Mouse (Mus musculus) forebrain, embryonic 13.5 days (tissue): ENCODE results near the gene Ssr2. TPM values are rescaled to one million over a fixed set of nuclear protein-coding genes. Genes with fewer than 3 reads are reported as not detected.
"Not testable (repeated sequence)": the region's sequence is repeated elsewhere in the genome, so short reads cannot be mapped to it uniquely, and the experiment has no call there.

Experiments used
- ATAC-seq: fragments of 200-750 bp; cut with Nextera tagmentation; 2 replicates; pipeline ENCODE4 v1.8.0; 2017
- H3K27ac ChIP-seq: fragments of 300-500 bp; sonication (generic); 2 replicates; pipeline ENCODE4 v1.5.1; 2015; ENCODE audit warnings: inconsistent platforms, mild to moderate bottlenecking, moderate library complexity
- H3K27me3 ChIP-seq: fragments of 300-500 bp; sonication (generic); 2 replicates; pipeline ENCODE4 v1.6.1; 2015; ENCODE audit warnings: mild to moderate bottlenecking, inconsistent platforms
- H3K36me3 ChIP-seq: fragments of 300-500 bp; sonication (generic); 2 replicates; pipeline ENCODE4 v1.6.1; 2015; ENCODE audit warnings: mild to moderate bottlenecking, inconsistent platforms; ENCODE audit not compliant: poor library complexity, severe bottlenecking
- H3K4me1 ChIP-seq: fragments of 300-500 bp; sonication (generic); 2 replicates; pipeline ENCODE4 v1.6.1; 2015; ENCODE audit warnings: inconsistent platforms
- H3K4me2 ChIP-seq: fragments of 300-500 bp; sonication (generic); 2 replicates; pipeline ENCODE4 v1.6.1; 2015; ENCODE audit warnings: inconsistent platforms, mild to moderate bottlenecking, moderate library complexity
- H3K4me3 ChIP-seq: fragments of 300-500 bp; sonication (generic); 2 replicates; pipeline ENCODE4 v1.5.1; 2015; ENCODE audit warnings: mild to moderate bottlenecking, inconsistent platforms
- H3K9ac ChIP-seq: fragments of 300-500 bp; sonication (generic); 2 replicates; pipeline ENCODE4 v1.6.1; 2015; ENCODE audit warnings: mild to moderate bottlenecking, inconsistent platforms
- H3K9me3 ChIP-seq: fragments of 300-500 bp; sonication (generic); replicated peaks from 2 replicates; pipeline ENCODE4 v1.6.1; 2016; ENCODE audit warnings: inconsistent platforms
- WGBS: fragments of 180-500 bp; shearing (Covaris S2); methylation state at CpG from one replicate; pipeline ENCODE4 v1.1.7; 2015; 5-methylcytosine and 5-hydroxymethylcytosine counted together
- polyA plus RNA-seq: library from polyadenylated mRNA; unstranded; fragments of >200 nt; fragmentation: Nextera tagmentation; extraction: Ambion mirVana; gene quantifications from 2 replicates; pipeline ENCODE4 v1.2.1, GENCODE M21; 2015

Ssr2 gene
- polyA plus RNA-seq, 1 experiment from 2014 or later: 139 TPM

DNA sequence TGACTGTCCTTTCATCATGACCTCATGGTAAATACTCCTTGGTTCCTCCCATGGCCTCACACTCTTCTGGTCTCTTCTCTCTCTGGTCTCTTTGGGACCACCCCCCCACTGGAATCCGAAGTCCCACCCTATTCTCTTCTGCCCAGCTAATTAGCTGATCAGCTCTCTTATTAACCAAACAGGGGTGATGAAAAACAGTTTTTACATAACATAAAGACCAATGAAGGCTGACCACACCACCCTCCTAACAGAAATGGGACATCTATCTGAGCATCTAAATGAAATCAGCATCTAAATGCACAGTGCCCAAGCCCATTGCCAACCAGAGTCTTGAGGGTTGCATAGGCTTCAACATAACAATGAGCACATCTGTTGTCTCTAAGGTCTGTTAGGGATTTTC is 3.8 kb upstream of the Ssr2 start:
- Histone ChIP-seq H3K4me3 (no peak overlapping the region), H3K4me2 (no peak overlapping the region), H3K4me1 (no peaks in the 10 kb centered on the region), H3K27me3 (no peaks in the 10 kb centered on the region), H3K9ac (no peak overlapping the region), H3K27ac (no peak overlapping the region), H3K36me3 (peaks cover 38% of the 10 kb centered on the region), H3K9me3 (no peaks in the 10 kb centered on the region)
- ATAC-seq: no peak
- 81% methylated on average over 1 of the region's 1 CpGs for WGBS

DNA sequence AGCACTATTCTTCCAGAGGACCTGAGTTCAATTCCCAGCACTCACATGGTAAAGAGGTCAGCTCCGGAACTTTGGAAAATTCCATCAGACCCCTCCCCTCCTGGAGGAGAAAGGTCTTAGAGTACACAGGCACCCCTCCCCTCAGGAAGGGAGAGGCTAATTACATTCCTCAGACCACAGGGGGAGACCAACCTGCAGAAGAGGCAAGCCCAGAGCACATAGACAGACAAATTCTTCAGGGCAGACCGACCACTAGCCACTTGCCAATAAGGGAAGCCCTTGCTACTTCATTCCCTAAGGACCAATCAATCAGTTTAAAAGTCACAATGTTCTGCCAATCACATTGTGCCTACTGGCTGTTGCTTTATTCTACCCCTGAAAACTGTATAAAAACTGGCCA is 2.8 kb upstream of the Ssr2 start:
- H3K27me3 ChIP-seq: no peaks in the 10 kb centered on the region
- no peaks in the 10 kb centered on the region for H3K9me3 ChIP-seq
- peaks cover 28% of the 10 kb centered on the region for H3K36me3 ChIP-seq
- H3K4me1 ChIP-seq: no peaks in the 10 kb centered on the region
- ATAC-seq: no peak
- no peak overlapping the region for H3K9ac ChIP-seq
- H3K4me2 ChIP-seq: no peak overlapping the region
- no peak overlapping the region for H3K4me3 ChIP-seq
- WGBS: 83% methylated on average over 2 of the region's 2 CpGs
- no peak overlapping the region for H3K27ac ChIP-seq

DNA sequence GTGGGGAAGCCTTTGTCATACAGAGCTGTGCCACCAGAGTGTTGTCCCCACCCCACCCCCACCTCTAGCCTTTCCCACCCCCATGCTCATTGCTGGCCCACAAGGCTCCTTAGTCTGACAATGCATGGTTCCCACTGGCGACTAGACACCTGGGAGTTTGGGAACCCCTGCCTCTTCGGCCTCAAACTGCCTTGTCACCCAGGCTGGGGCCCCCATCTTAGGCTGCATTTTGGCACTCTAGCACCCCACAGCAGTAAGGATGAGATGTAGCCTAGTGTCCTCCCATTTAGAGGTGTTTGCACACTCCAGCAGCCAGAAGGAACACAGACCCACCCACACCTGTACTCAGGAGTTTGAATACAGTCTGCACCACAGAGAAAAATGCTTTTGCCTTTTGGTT is 1.9 kb upstream of the Ssr2 start:
- Histone ChIP-seq H3K9ac (no peak overlapping the region), H3K4me2 (no peak overlapping the region), H3K4me3 (no peak overlapping the region), H3K27me3 (no peaks in the 10 kb centered on the region), H3K36me3 (peaks cover 19% of the 10 kb centered on the region), H3K9me3 (no peaks in the 10 kb centered on the region), H3K4me1 (no peaks in the 10 kb centered on the region), H3K27ac (no peak overlapping the region)
- ATAC-seq: no peak
- 77% methylated on average over 2 of the region's 2 CpGs for WGBS

DNA sequence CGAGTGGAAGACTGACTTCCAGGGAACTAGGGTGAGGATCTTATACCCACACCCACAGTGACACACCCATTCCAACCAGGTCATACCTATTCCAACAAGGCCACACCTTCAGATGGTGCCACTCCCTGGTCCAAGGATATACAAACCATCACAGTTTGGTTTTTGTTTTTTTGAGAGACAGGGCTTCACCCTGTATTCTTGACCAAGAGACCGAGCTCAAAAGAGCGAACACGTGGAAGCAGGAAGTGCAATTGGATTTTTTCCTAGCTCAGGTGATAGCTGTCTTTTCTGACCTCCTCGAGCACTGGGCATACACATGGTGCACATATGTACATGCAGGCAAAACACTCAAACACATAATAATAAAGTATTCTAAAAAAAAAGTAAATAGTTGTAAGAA is 2.2 kb downstream of the Ssr2 start:
- peaks cover 13% of the 10 kb centered on the region for H3K4me1 ChIP-seq
- not testable (repeated sequence) for H3K4me3 ChIP-seq, H3K27me3 ChIP-seq, H3K9ac ChIP-seq, H3K4me2 ChIP-seq, H3K9me3 ChIP-seq, H3K27ac ChIP-seq, ATAC-seq
- H3K36me3 ChIP-seq: peaks cover 22% of the 10 kb centered on the region
- 86% methylated on average over 5 of the region's 5 CpGs for WGBS

DNA sequence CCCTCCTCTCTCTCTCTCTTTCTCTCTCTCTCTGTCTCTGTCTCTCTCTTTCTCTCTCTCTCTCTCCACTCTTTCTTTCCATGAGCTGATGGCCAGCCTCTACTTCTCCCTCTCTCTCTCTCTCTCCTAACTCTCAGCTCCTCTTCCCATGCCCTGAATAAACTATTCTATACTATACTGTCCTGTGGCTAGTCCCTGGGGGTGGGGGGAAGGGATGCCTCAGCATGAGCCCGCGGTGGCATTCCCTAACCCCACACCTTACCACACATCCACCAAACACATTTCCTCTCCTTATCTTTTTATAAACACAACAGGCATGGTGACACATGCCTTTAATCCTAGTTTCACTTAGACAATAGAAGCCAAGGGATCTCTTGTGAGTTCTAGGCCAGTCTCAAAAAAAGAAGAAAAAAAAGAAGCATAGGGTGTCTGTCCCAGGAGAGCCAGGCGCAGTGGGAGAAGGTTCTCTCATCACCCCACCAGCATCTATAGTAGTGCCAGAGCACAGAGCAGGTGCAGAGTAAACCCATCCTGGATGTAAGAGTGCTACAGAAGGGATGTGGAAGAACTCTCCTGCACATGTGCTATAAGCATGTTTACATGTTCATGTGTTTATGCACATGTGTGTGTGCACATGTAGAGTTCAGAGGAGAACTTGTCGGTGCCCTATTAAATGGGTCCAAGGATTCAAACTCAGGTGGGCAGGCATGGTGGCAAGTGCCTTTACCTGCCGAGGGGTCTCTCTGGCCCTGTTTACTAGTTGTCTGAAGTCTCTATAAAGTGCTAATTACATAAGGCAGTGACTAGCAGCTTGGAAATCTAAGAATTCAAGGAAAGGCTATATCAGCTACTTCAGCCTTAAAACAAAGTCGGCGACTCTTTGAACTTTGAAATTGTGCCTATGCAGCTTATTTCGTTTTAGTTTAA is 3.1 kb downstream of the Ssr2 start:
- 56% methylated on average over 8 of the region's 8 CpGs for WGBS
- H3K9ac ChIP-seq: peak overlapping the region; percentile 93
- ATAC-seq: peak; percentile 28; the same call in 1 of the 2 replicates

DNA sequence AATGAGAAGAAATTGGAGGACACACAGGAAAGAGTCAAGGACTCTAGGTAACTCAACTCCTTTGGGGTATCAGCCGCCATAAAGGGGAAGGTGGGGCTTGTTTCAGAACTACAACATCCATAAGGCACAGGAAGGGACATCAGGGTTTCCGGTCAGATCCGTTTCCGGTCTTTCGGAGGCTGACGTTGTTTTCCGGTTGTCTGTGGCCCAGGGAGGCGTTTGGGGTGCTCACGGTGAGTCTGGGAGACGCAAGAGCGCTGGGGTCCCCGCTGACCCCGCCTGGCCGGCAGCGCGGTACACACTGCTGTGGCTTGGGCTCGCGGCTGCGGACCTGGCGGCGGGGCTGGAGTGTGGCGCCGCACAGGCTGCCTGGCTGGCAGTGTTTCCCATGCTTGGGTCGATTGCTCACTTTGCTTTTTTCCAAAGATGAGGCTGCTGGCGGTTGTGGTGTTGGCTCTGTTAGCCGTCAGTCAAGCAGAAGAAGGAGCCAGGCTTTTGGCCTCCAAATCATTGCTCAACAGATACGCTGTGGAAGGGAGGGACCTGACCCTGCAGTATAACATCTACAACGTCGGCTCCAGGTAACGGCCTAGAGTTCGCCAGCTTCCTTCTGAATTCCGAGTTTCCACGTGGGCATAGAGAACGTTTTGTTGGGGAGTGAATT is 3.9 kb downstream of the Ssr2 start:
- Histone ChIP-seq H3K9me3 (no peaks in the 10 kb centered on the region), H3K4me3 (peak overlapping the region; percentile 98), H3K36me3 (peaks cover 39% of the 10 kb centered on the region), H3K4me1 (peaks cover 13% of the 10 kb centered on the region), H3K4me2 (peak overlapping the region; percentile 95), H3K9ac (peak overlapping the region; percentile 93), H3K27me3 (no peaks in the 10 kb centered on the region), H3K27ac (peak overlapping the region; percentile 66)
- WGBS: under 1% methylated on average over 34 of the region's 34 CpGs
- ATAC-seq: peak; percentile 92

More for the DNA sequence above, 3.1 kb downstream of the Ssr2 start:
- H3K36me3 ChIP-seq: peaks cover 31% of the 10 kb centered on the region
- no peaks in the 10 kb centered on the region for H3K27me3 ChIP-seq
- no peak overlapping the region for H3K27ac ChIP-seq
- H3K9me3 ChIP-seq: no peaks in the 10 kb centered on the region
- peaks cover 13% of the 10 kb centered on the region for H3K4me1 ChIP-seq
- peak overlapping the region; percentile 98 for H3K4me3 ChIP-seq
- H3K4me2 ChIP-seq: peak overlapping the region; percentile 95

DNA sequence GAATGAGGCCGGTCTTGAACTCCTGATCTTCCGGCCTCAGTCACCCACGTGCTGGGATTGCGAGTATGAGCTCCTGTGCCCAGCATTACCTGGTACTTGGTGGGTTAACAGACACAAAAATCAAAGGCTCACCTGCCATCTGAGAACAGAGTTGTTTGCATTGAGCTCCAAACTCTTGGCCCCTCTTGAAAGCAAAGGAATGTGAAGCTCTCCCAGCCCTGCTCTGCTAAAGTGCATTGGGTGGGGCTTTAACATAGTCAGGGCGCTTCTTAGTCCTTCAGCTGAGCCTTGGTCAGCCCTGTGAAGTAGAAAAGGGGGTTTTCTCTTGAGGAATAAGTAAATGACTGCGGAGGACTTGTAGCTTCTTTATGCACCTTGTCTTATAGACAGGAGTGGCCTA is 10.1 kb downstream of the Ssr2 start:
- no peak overlapping the region for H3K9ac ChIP-seq
- H3K27ac ChIP-seq: no peak overlapping the region
- H3K27me3 ChIP-seq: no peaks in the 10 kb centered on the region
- no peak overlapping the region for H3K4me3 ChIP-seq
- H3K9me3 ChIP-seq: no peaks in the 10 kb centered on the region
- ATAC-seq: no peak
- 96% methylated on average over 6 of the region's 6 CpGs for WGBS
- H3K4me2 ChIP-seq: no peak overlapping the region
- H3K4me1 ChIP-seq: peaks cover 4% of the 10 kb centered on the region
- H3K36me3 ChIP-seq: peaks cover 77% of the 10 kb centered on the region

DNA sequence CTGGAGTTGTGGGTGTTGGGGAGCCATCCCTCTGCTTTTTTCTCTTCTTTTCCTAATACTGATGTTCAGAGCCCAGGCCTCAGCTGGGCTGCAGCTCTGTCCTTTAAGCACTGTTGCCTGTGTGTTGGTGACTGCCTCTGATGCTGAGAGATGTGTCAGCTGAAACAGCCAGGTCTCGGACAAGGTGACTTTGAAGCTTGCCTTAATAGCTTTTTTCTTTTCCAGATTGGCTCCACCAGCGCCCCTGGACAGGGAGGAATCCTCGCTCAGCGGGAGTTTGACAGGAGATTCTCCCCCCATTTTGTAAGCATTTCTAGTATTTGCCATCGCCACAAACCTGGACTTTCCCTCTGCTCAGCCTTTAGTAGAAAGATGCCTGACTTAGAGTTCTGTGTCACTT is 11.0 kb downstream of the Ssr2 start:
- H3K27ac ChIP-seq: no peak overlapping the region
- no peak overlapping the region for H3K9ac ChIP-seq
- 92% methylated on average over 5 of the region's 5 CpGs for WGBS
- H3K4me3 ChIP-seq: no peak overlapping the region
- 0 out of 2 replicates have a peak, but pooled peaks cover 1% of the 10 kb centered on the region for H3K4me1 ChIP-seq
- no peaks in the 10 kb centered on the region for H3K9me3 ChIP-seq
- no peaks in the 10 kb centered on the region for H3K27me3 ChIP-seq
- H3K36me3 ChIP-seq: peaks cover 69% of the 10 kb centered on the region
- no peak for ATAC-seq
- H3K4me2 ChIP-seq: no peak overlapping the region

DNA sequence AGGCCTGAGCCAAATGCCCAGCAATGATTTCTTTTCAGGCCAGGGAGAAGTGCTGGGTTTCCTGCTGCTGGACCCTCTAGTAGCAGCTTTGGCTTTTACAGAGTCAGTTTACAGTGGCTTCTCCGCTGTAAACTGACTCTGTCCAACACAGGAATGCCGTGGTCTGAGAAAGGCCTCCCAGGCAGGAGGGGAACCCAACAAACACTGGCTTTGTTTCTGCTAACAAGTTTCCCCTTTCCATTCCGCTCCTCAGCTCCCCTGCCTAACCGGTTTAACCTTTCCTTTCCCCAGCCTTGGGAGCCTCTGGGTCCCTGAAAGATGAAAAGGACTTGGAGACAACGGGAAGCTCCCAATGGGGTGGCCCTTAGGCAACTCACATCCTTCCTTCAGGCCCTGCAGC is 14.6 kb downstream of the Ssr2 start:
- peaks cover 39% of the 10 kb centered on the region for H3K36me3 ChIP-seq
- no peak overlapping the region for H3K4me3 ChIP-seq
- H3K9ac ChIP-seq: no peak overlapping the region
- H3K4me2 ChIP-seq: no peak overlapping the region
- no peak for ATAC-seq
- H3K9me3 ChIP-seq: no peaks in the 10 kb centered on the region
- 21% methylated on average over 5 of the region's 5 CpGs for WGBS
- 0 out of 2 replicates have a peak, but pooled peaks cover 8% of the 10 kb centered on the region for H3K4me1 ChIP-seq
- H3K27me3 ChIP-seq: no peaks in the 10 kb centered on the region
- H3K27ac ChIP-seq: no peak overlapping the region; the same call in 1 of the 2 replicates

DNA sequence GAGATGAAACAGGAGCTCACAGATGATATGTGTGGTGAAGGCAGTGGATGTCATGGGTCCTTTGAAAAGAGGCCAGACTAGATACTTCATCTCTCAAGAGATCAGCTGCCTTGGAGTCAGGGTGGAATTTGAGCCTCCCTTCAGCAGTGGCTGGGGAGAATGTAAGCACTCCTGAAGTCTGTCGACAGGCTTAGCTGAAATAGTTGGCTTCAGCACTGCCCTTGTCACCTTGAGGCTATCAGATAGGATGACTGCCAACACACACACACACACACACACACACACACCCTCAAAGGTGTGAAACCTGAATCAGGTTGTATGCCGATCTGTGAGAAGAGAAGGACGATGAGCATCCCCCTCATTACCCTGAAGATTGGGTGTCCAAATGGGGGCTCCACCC is 15.4 kb downstream of the Ssr2 start:
- WGBS: 51% methylated on average over 3 of the region's 3 CpGs
- no peak for ATAC-seq
- no peaks in the 10 kb centered on the region for H3K27me3 ChIP-seq
- no peak overlapping the region for H3K4me2 ChIP-seq
- no peak overlapping the region for H3K9ac ChIP-seq
- no peak overlapping the region for H3K4me3 ChIP-seq
- no peaks in the 10 kb centered on the region for H3K9me3 ChIP-seq
- 0 out of 2 replicates have a peak, but pooled peaks cover 8% of the 10 kb centered on the region for H3K4me1 ChIP-seq
- peaks cover 32% of the 10 kb centered on the region for H3K36me3 ChIP-seq
- H3K27ac ChIP-seq: no peak overlapping the region

DNA sequence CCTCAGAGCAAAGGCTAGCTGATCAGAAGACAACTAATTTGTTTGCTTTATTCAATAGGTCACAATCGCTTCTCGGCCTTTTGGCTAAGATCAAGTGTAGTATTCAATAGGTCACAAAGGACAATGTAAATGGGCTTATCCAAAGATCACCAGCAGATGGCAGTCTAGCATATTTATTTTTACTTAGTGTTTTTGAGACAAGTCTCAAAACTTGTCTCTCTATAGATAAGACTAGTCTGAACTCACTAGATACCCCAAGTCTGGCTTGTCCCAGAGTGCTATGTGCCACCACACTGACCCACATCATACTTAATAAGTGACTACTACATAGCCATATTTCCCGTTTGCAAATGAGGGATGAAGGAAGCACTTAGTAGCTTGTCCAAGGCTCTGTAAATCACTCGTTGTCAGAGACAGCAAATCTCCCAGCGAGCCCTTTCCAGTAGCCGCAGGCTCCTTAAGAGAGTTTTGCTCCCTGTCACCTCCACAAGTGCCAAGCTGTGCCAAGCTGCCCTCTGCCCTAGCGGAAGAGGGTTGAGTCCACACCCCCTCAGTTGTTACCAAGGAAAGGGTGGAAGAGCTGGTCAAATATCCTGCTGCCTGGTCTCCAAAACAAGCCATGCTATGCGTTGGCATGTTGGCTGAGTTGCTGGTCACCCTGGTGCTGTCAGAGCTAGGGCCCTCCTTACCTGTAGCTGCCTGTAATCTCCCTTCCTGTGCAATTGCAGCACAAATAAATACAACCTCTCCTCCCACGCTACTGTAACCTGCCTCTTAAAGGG is 16.5 kb downstream of the Ssr2 start:
- Histone ChIP-seq H3K4me1 (0 out of 2 replicates have a peak, but pooled peaks cover 8% of the 10 kb centered on the region), H3K4me2 (no peak overlapping the region), H3K4me3 (no peak overlapping the region), H3K27ac (no peak overlapping the region), H3K9me3 (no peaks in the 10 kb centered on the region), H3K27me3 (no peaks in the 10 kb centered on the region), H3K36me3 (peaks cover 21% of the 10 kb centered on the region), H3K9ac (0 out of 2 replicates have a peak overlapping the region, but pooled peaks have one; percentile 18)
- no peak for ATAC-seq
- WGBS: 31% methylated on average over 9 of the region's 9 CpGs
